Mouse (Mus musculus) midbrain, embryonic 12.5 days (tissue): ENCODE results near the gene Smim8. TPM values are rescaled to one million over a fixed set of nuclear protein-coding genes. Genes with fewer than 3 reads are reported as not detected.

ENCODE experiments used
- ATAC-seq: fragments of 200-750 bp; cut with Nextera tagmentation; 2 replicates; pipeline ENCODE4 v1.8.0; 2017; ENCODE audit warnings: low read depth, moderate TSS enrichment, moderate library complexity; ENCODE audit not compliant: low FRiP score
- H3K27ac ChIP-seq: fragments of 300-500 bp; sonication (generic); replicated peaks from 2 replicates; pipeline ENCODE4 v1.5.1; 2016; ENCODE audit warnings: mild to moderate bottlenecking
- H3K27me3 ChIP-seq: fragments of 300-500 bp; sonication (generic); 2 replicates; pipeline ENCODE4 v1.6.1; 2016; ENCODE audit warnings: mild to moderate bottlenecking
- H3K36me3 ChIP-seq: fragments of 300-500 bp; sonication (generic); 2 replicates; pipeline ENCODE4 v1.6.1; 2016
- H3K4me1 ChIP-seq: fragments of 300-500 bp; sonication (generic); 2 replicates; pipeline ENCODE4 v1.6.1; 2016
- H3K4me2 ChIP-seq: fragments of 300-500 bp; sonication (generic); replicated peaks from 2 replicates; pipeline ENCODE4 v1.6.1; 2016; ENCODE audit warnings: mild to moderate bottlenecking, moderate library complexity
- H3K4me3 ChIP-seq: fragments of 300-500 bp; sonication (generic); 2 replicates; pipeline ENCODE4 v1.5.1; 2016; ENCODE audit warnings: mild to moderate bottlenecking
- H3K9ac ChIP-seq: fragments of 300-500 bp; sonication (generic); replicated peaks from 2 replicates; pipeline ENCODE4 v1.6.1; 2016; ENCODE audit warnings: mild to moderate bottlenecking, moderate library complexity
- H3K9me3 ChIP-seq: fragments of 300-500 bp; sonication (generic); 2 replicates; pipeline ENCODE4 v1.6.1; 2016; ENCODE audit warnings: mild to moderate bottlenecking
- WGBS: fragments of 180-500 bp; shearing (Covaris S2); methylation state at CpG from one replicate; pipeline ENCODE4 v1.1.7; 2016; 5-methylcytosine and 5-hydroxymethylcytosine counted together
- polyA plus RNA-seq: library from polyadenylated mRNA; unstranded; fragments of >200 nt; fragmentation: Nextera tagmentation; extraction: Ambion mirVana; gene quantifications from 2 replicates; pipeline ENCODE4 v1.2.1, GENCODE M21; 2016

The Smim8 gene
- polyA plus RNA-seq = 43.0 and 43.9 TPM in 2 replicates

GRCm38 (mm10) chr4:34777677-34778527, at the start of gene Smim8:
Smim8 (minus strand) TSS chr4:34778423.
- no peaks in the 10 kb centered on the region for H3K36me3 ChIP-seq
- H3K9ac ChIP-seq = peak within 1 kb of the TSS; percentile 78
- H3K27me3 ChIP-seq = no peaks in the 10 kb centered on the region
- H3K4me3 ChIP-seq = peak within 1 kb of the TSS; percentile 69
- no peaks in the 10 kb centered on the region for H3K9me3 ChIP-seq
- WGBS = 5% methylated on average over 40 of the region's 40 CpGs
- peak within 1 kb of the TSS; percentile 84 for H3K27ac ChIP-seq
- H3K4me1 ChIP-seq = peaks cover 6% of the 10 kb centered on the region
- H3K4me2 ChIP-seq = peak within 1 kb of the TSS; percentile 70
- peak; percentile 95 for ATAC-seq

DNA sequence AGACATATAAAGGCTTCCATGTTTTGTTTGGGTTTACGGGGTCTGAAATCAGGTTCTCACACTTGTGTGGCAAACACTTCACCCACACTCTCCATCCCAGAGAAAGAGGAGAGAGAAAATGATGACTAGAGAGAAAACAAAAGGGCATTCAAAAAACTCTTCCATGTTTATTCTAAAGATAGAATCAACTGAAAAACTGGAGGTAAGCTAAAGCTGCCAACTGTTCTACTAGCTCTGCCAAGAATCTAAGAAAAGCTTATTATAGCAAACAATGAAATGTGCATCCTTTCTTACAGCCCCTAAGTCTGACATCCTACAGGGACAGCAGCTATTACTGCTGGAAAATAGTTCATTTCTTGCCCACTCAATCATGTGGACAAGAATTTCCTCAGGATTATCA, 45.7 kb upstream of the Smim8 start:
- peaks cover 10% of the 10 kb centered on the region for H3K36me3 ChIP-seq
- H3K27me3 ChIP-seq = no peaks in the 10 kb centered on the region
- no peaks in the 10 kb centered on the region for H3K4me1 ChIP-seq
- H3K4me3 ChIP-seq = no peak overlapping the region
- ATAC-seq = no peak
- H3K4me2 ChIP-seq = no peak overlapping the region
- no peaks in the 10 kb centered on the region for H3K9me3 ChIP-seq
- H3K27ac ChIP-seq = no peak overlapping the region
- H3K9ac ChIP-seq = no peak overlapping the region
- 85% methylated on average over 1 of the region's 1 CpGs for WGBS

- H3K9me3 ChIP-seq = no peaks in the 10 kb centered on the region
- no peak for ATAC-seq
- 92% methylated on average over 4 of the region's 4 CpGs for WGBS
- H3K27me3 ChIP-seq = no peaks in the 10 kb centered on the region
- H3K4me3 ChIP-seq = no peak overlapping the region
- H3K36me3 ChIP-seq = peaks cover 35% of the 10 kb centered on the region
- H3K4me2 ChIP-seq = no peak overlapping the region
- no peak overlapping the region for H3K27ac ChIP-seq
- H3K9ac ChIP-seq = no peak overlapping the region
- H3K4me1 ChIP-seq = no peaks in the 10 kb centered on the region
Observed at GRCm38 (mm10) chr4:34819904-34820303, 41.7 kb upstream of the Smim8 start.

GRCm38 (mm10) chr4:34801166-34802034, 23.2 kb upstream of the Smim8 start:
- 0 out of 2 replicates have a peak, but pooled peaks have one; percentile 27 for ATAC-seq
- WGBS = 86% methylated on average over 14 of the region's 14 CpGs
- H3K9ac ChIP-seq = no peak overlapping the region
- no peaks in the 10 kb centered on the region for H3K9me3 ChIP-seq
- H3K27ac ChIP-seq = no peak overlapping the region
- H3K4me2 ChIP-seq = no peak overlapping the region
- no peak overlapping the region for H3K4me3 ChIP-seq
- no peaks in the 10 kb centered on the region for H3K4me1 ChIP-seq
- H3K36me3 ChIP-seq = peaks cover 20% of the 10 kb centered on the region
- H3K27me3 ChIP-seq = no peaks in the 10 kb centered on the region

DNA sequence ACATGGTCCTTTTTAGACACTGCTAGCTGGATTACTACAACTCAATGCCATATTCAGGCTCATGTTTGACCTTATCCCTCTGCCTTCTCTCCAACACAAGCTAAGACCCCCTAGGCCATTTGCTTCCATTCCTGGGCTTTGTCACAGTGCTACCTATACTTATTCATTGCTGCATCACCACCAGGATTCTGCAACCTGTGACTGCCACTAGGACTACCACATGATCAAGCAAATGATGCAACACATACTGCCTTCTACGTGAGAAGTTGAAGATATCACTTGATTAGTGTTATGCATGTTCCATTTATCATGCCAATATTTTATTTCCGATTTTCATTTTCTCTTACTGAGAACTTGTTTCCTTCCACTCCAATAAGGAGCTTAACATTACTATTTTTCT, 19.8 kb upstream of the Smim8 start:
- WGBS = 89% methylated on average over 2 of the region's 2 CpGs
- H3K36me3 ChIP-seq = no peaks in the 10 kb centered on the region
- no peak for ATAC-seq
- H3K4me3 ChIP-seq = no peak overlapping the region
- no peak overlapping the region for H3K4me2 ChIP-seq
- H3K27me3 ChIP-seq = no peaks in the 10 kb centered on the region
- no peaks in the 10 kb centered on the region for H3K9me3 ChIP-seq
- H3K4me1 ChIP-seq = no peaks in the 10 kb centered on the region
- no peak overlapping the region for H3K27ac ChIP-seq
- no peak overlapping the region for H3K9ac ChIP-seq

DNA sequence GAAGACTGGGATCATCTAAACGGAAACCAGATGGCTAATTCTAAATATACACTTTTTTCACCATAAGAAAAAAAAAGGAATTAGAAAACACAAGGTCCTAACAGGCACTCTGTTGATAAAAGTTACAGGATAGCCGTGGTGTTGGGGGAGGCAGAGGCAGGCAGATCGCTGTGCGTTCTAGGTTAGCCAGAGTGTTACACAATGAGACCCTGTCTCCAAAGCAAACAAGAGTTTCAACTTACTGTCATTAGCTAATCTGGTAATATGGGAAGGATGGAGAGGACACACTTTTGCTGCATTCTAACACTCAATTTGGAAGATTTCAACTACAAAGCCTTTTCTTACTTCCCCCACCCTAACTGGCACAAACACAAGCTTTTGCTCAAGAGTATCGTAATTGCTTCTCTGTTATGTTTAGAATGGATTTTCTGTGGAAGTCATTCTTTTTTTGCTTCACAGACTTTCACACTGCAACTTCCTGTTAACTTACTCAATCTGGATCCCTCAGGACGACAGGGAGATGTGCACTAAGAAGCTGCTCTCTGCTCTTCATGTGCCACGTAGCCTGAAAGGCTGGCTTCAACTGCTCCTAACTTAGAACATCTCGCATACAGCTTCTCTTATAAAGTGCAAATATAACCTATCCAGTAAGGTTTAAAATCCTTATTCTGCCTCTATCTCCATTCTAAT, 19.2 kb upstream of the Smim8 start:
- Histone ChIP-seq H3K4me3 (no peak overlapping the region), H3K9me3 (no peaks in the 10 kb centered on the region)
- WGBS = 86% methylated on average over 8 of the region's 8 CpGs

GRCm38 (mm10) chr4:34796294-34796693, 18.1 kb upstream of the Smim8 start:
- H3K4me2 ChIP-seq = no peak overlapping the region
- no peaks in the 10 kb centered on the region for H3K4me1 ChIP-seq
- H3K27me3 ChIP-seq = no peaks in the 10 kb centered on the region
- H3K27ac ChIP-seq = no peak overlapping the region
- no peak overlapping the region for H3K4me3 ChIP-seq
- no peaks in the 10 kb centered on the region for H3K36me3 ChIP-seq
- 0 out of 2 replicates have a peak, but pooled peaks have one; percentile 38 for ATAC-seq
- WGBS = 83% methylated on average over 5 of the region's 5 CpGs
- H3K9me3 ChIP-seq = no peaks in the 10 kb centered on the region
- no peak overlapping the region for H3K9ac ChIP-seq

More for the DNA sequence above, 19.2 kb upstream of the Smim8 start:
- H3K27me3 ChIP-seq = no peaks in the 10 kb centered on the region
- H3K4me1 ChIP-seq = no peaks in the 10 kb centered on the region
- no peaks in the 10 kb centered on the region for H3K36me3 ChIP-seq
- no peak overlapping the region for H3K27ac ChIP-seq
- no peak overlapping the region for H3K9ac ChIP-seq
- no peak overlapping the region for H3K4me2 ChIP-seq
- ATAC-seq = no peak

- WGBS = 85% methylated on average over 3 of the region's 3 CpGs
- H3K4me1 ChIP-seq = no peaks in the 10 kb centered on the region
- H3K36me3 ChIP-seq = no peaks in the 10 kb centered on the region
- no peak overlapping the region for H3K4me2 ChIP-seq
- no peaks in the 10 kb centered on the region for H3K9me3 ChIP-seq
- no peak for ATAC-seq
- H3K27me3 ChIP-seq = no peaks in the 10 kb centered on the region
- H3K27ac ChIP-seq = no peak overlapping the region
- H3K9ac ChIP-seq = no peak overlapping the region
- H3K4me3 ChIP-seq = no peak overlapping the region
Observed at GRCm38 (mm10) chr4:34786476-34786875, 8.3 kb upstream of the Smim8 start.

- no peaks in the 10 kb centered on the region for H3K27me3 ChIP-seq
- no peak overlapping the region for H3K4me3 ChIP-seq
- WGBS = 72% methylated on average over 2 of the region's 2 CpGs
- H3K9me3 ChIP-seq = no peaks in the 10 kb centered on the region
- ATAC-seq = no peak
- H3K36me3 ChIP-seq = no peaks in the 10 kb centered on the region
- no peaks in the 10 kb centered on the region for H3K4me1 ChIP-seq
- no peak overlapping the region for H3K9ac ChIP-seq
- H3K27ac ChIP-seq = no peak overlapping the region
- H3K4me2 ChIP-seq = no peak overlapping the region
Observed at GRCm38 (mm10) chr4:34785646-34786045, 7.4 kb upstream of the Smim8 start.

GRCm38 (mm10) chr4:34784865-34785264, 6.6 kb upstream of the Smim8 start:
- 0 out of 2 replicates have a peak, but pooled peaks have one; percentile 23 for ATAC-seq

DNA sequence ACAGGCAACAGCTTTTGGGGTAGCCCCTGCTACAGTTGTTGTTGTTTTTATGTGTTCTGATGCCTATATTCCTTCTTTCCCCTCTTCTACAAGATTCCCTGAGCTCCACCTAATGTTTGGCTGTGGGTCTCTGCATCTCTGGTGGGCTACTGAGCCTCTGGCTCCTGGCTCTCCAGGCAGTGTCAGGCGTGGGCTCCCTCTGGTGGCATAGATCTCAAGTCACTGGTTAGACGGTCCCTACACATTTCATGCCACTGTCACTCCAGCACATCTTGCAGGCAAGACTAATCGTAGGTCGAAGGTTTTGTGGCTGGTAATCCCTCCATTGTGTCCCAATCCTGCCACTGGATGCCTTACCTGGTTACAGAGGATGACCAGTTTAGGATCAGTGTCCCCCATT, 4.5 kb upstream of the Smim8 start:
- Histone ChIP-seq H3K27me3 (no peaks in the 10 kb centered on the region), H3K4me2 (no peak overlapping the region), H3K9me3 (no peaks in the 10 kb centered on the region), H3K4me3 (no peak overlapping the region), H3K36me3 (no peaks in the 10 kb centered on the region), H3K27ac (no peak overlapping the region), H3K4me1 (peaks cover under 1% of the 10 kb centered on the region), H3K9ac (no peak overlapping the region)
- WGBS = 23% methylated on average over 4 of the region's 4 CpGs
- no peak for ATAC-seq

More at GRCm38 (mm10) chr4:34784865-34785264, 6.6 kb upstream of the Smim8 start:
- H3K9ac ChIP-seq = no peak overlapping the region
- H3K4me2 ChIP-seq = no peak overlapping the region
- H3K27me3 ChIP-seq = no peaks in the 10 kb centered on the region
- WGBS = 56% methylated on average over 5 of the region's 5 CpGs
- H3K27ac ChIP-seq = no peak overlapping the region
- no peaks in the 10 kb centered on the region for H3K36me3 ChIP-seq
- H3K9me3 ChIP-seq = no peaks in the 10 kb centered on the region
- no peak overlapping the region for H3K4me3 ChIP-seq
- H3K4me1 ChIP-seq = no peaks in the 10 kb centered on the region
